Mouse (Mus musculus): Measurements from ENCODE around the gene Jsrp1.
"Not testable (repeated sequence)": the region's sequence is repeated elsewhere in the genome, so short reads cannot be mapped to it uniquely, and the experiment has no call there.

Jsrp1 gene

GRCm38 (mm10) chr10:80831136-80831535, 17.8 kb upstream of the Jsrp1 start:
- DNase-seq = peak; percentile 75

- DNase-seq = no peak
These were observed 16.3 kb upstream of the Jsrp1 start for GRCm38 (mm10) chr10:80829359-80830278.

DNA sequence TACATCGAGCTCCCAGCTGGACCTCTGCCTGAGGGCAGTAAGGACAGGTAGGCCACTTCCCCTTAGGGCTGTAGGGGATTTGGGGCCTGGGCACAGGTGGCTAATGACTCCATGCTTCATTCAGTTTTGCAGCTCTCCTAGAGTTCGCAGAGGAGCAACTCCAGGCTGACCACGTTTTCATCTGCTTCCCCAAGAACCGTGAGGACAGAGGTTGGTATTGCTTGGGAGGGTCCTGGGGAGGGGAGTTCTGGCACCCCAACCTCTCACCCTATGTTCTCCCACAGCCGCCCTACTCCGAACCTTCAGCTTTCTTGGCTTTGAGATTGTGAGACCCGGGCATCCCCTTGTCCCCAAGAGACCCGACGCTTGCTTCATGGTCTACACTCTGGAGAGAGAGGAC, 15.3 kb upstream of the Jsrp1 start:
- DNase-seq = not testable (repeated sequence)

- DNase-seq = no peak
These were observed 14.6 kb upstream of the Jsrp1 start for GRCm38 (mm10) chr10:80827870-80828420.

DNA sequence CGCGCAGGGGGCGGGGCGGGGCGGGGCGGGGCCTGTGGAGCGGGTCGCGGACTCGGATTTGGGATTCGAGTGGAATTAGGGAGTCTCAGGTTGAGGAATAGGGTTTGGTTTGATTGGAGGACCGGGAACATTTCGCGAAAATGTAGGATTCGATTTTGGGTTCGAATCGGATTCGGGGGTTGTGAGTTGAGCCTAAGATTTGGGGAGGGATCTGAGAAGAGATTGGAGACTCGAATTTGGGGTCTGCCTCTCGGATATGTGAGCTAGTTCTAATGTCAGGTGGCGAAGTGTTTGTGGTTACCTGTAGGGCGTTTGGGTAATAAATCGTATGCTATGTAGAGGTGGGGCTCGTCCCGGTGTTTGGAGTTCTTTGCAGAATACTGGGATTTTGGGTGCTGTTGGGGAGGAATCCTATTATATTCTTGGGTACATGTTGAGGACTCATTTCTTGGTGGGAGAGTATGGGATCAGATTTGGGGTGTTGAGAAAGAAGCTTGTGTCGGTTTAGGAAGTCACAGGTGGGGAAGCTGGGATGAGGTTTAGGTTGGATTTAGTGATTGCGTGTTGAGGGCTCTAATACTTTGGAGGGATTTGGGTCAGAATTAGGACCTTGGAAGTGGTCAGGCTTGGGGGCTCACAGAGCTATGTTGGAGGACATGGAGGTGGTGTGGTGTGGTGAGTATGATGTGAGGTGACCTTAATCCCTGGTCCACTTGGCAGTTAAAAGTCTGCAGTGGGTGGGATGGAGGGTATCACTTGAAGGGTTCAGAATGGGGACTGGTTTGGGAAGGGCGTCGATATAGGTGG, 14.0 kb upstream of the Jsrp1 start:
- DNase-seq = no peak

- DNase-seq = peak; percentile 98
These were observed 13.1 kb upstream of the Jsrp1 start, which contains the start of gene Oaz1 for GRCm38 (mm10) chr10:80826151-80827062. Gene Oaz1, plus strand, starts transcription at chr10:80826656.

GRCm38 (mm10) chr10:80824827-80825226, 11.5 kb upstream of the Jsrp1 start:
- no peak for DNase-seq

DNA sequence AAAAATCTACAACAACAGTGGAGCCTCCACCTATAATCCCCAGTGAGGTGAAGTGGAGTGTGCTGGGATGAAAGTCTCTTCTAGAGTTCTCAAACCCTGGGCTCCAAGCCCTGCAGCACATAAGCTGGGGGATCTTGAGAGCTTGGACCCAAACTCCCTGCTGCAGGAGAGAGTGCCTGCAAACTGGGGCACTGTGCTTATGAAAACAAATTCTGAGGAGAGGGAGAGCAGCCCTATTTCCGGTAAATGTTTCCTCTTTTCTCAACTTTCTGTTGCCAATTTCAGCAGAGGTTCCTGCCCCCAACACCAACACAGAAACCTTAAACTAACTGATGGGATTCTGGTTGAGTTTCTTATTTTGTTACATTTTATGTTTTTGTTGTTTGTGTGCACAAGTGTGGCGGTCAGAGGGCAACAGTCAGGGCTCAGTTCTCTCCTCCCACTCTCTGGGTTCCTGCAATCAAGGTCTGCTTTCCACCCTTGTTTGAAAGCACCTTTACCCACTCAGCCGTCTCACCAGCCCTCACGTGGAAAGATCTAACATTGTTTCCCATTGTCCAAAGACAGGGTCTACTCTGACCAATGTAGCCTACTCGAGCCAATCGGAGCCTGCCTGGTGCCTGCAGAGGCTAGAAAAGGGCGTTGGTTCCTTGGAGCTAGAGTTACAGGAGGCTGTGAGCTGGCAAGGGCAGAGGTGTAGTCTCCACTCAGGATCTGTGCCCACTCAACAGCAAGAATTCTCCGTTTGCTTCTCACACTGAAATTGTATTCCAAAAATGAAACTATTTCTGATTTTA, 10.7 kb upstream of the Jsrp1 start:
- peak; percentile 49 for DNase-seq

- DNase-seq = no peak
These were observed 10.0 kb upstream of the Jsrp1 start for GRCm38 (mm10) chr10:80823316-80823715.

DNA sequence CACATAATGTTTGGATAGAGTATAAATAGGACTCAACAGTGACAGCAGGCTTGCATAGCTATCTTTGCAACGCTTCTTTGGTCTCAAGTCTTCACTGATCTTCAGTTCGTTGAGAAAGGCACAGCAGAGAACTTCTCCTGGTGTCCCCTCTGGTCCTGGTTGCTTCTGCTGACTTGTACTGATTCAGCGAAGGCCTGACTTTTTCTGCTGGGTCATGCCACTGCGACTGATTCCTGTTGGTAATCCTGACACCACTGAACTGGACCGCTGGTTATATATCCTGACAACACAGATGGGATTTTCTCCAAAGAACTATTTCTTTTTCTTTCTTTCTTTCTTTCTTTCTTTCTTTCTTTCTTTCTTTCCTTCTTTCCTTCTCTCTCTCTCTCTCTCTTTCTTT, 9.2 kb upstream of the Jsrp1 start:
- no peak for DNase-seq

DNA sequence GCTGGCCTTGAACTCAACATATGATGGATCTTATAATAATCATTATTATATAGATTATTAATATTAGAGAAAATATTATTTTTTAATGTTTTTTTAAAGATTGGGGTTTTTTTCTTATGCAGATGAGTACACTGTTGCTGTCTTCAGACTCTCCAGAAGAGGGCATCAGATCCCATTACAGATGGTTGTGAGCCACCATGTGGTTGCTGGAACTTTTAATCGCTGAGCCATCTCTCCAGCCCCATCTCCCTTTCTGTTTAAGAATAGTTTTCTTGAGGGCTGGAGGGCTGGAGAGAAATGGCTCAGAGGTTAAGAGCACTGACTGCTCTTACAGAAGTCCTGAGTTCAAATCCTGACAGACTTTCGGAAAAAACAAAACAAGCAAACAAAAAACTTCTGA, 8.7 kb upstream of the Jsrp1 start:
- peak; percentile 55 for DNase-seq

- DNase-seq = no peak
These were observed 6.1 kb upstream of the Jsrp1 start for GRCm38 (mm10) chr10:80819406-80819805.

- no peak for DNase-seq
These were observed 5.4 kb upstream of the Jsrp1 start for GRCm38 (mm10) chr10:80818599-80819281.

- DNase-seq = not testable (repeated sequence)
These were observed 4.7 kb upstream of the Jsrp1 start for GRCm38 (mm10) chr10:80817955-80818354.

- DNase-seq = no peak
These were observed 3.9 kb upstream of the Jsrp1 start for GRCm38 (mm10) chr10:80817164-80817563.

GRCm38 (mm10) chr10:80816303-80816702, 3.0 kb upstream of the Jsrp1 start:
- DNase-seq = not testable (repeated sequence)

GRCm38 (mm10) chr10:80814800-80815199, 1.5 kb upstream of the Jsrp1 start:
- no peak for DNase-seq

GRCm38 (mm10) chr10:80812391-80813041, 782 bp downstream of the Jsrp1 start:
- DNase-seq = no peak

GRCm38 (mm10) chr10:80810084-80810483, 3.2 kb downstream of the Jsrp1 start:
- DNase-seq = no peak

DNA sequence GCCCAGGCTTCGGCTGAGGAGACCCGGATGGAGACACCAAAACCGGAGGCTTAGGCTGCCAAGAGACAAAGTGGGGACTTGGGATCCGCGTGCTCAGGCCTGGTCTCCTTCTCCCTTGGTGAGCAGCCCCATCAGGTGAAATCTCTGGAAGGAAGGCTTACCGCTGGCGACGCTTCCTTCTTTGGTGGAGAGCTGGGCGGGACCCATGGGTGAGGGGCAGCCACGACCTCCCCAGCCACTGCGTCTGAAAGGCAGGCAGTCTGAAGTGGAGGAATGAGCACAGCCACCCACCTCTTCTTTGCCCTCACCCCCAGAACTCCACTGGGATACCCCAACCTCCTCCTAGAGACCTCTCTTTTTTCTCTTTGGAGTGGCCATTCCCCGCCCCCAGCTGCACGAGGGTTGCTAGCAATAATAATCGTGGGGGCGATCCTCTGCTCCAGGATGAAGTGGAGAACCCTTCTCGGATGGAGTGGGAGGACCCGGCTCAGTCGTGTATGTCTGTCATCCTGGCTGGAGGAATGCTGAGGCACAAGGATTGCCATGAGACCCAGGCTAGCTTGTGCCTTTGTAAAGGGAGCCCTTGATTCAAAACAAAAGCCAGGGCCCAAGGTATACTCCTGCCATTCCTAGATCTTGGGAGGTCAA, 4.2 kb downstream of the Jsrp1 start:
- DNase-seq = no peak
